Mouse (Mus musculus) midbrain, embryonic 12.5 days (tissue): ENCODE measurements around the gene Zfp423. TPM values are rescaled to one million over a fixed set of nuclear protein-coding genes. Genes with fewer than 3 reads are reported as not detected.

ENCODE experiments used
- ATAC-seq: fragments of 200-750 bp; cut with Nextera tagmentation; 2 replicates; pipeline ENCODE4 v1.8.0; 2017; ENCODE audit warnings: low read depth, moderate TSS enrichment, moderate library complexity; ENCODE audit not compliant: low FRiP score
- H3K27ac ChIP-seq: fragments of 300-500 bp; sonication (generic); replicated peaks from 2 replicates; pipeline ENCODE4 v1.5.1; 2016; ENCODE audit warnings: mild to moderate bottlenecking
- H3K27me3 ChIP-seq: fragments of 300-500 bp; sonication (generic); 2 replicates; pipeline ENCODE4 v1.6.1; 2016; ENCODE audit warnings: mild to moderate bottlenecking
- H3K36me3 ChIP-seq: fragments of 300-500 bp; sonication (generic); 2 replicates; pipeline ENCODE4 v1.6.1; 2016
- H3K4me1 ChIP-seq: fragments of 300-500 bp; sonication (generic); 2 replicates; pipeline ENCODE4 v1.6.1; 2016
- H3K4me2 ChIP-seq: fragments of 300-500 bp; sonication (generic); replicated peaks from 2 replicates; pipeline ENCODE4 v1.6.1; 2016; ENCODE audit warnings: mild to moderate bottlenecking, moderate library complexity
- H3K4me3 ChIP-seq: fragments of 300-500 bp; sonication (generic); 2 replicates; pipeline ENCODE4 v1.5.1; 2016; ENCODE audit warnings: mild to moderate bottlenecking
- H3K9ac ChIP-seq: fragments of 300-500 bp; sonication (generic); replicated peaks from 2 replicates; pipeline ENCODE4 v1.6.1; 2016; ENCODE audit warnings: mild to moderate bottlenecking, moderate library complexity
- H3K9me3 ChIP-seq: fragments of 300-500 bp; sonication (generic); 2 replicates; pipeline ENCODE4 v1.6.1; 2016; ENCODE audit warnings: mild to moderate bottlenecking
- WGBS: fragments of 180-500 bp; shearing (Covaris S2); methylation state at CpG from one replicate; pipeline ENCODE4 v1.1.7; 2016; 5-methylcytosine and 5-hydroxymethylcytosine counted together
- polyA plus RNA-seq: library from polyadenylated mRNA; unstranded; fragments of >200 nt; fragmentation: Nextera tagmentation; extraction: Ambion mirVana; gene quantifications from 2 replicates; pipeline ENCODE4 v1.2.1, GENCODE M21; 2016

Zfp423 gene
- polyA plus RNA-seq, 1 experiment from 2014 or later, result 47.9 TPM

DNA sequence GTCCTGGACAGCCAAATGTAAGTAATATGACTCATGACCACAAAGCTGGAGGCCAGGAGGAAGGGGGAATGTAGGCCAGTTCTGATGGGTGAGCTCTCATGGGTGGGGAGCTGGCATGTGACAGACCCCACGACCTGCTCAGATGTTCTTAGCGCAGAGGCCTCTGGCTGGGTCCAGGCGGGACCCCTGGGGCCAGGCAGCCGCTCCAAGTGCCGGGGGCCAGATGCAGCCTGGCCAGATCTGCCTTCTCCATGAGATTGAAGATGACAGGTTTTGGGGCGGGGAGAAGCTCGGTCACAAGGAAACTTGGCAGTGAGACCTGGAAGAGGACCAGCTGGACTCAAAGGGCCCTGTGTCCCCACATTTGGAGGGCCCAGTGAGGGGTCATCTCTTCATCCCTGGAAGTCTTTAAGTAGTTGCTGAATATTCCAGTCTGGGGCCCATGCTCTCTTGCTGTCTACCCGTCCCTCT, 257.3 kb downstream of the Zfp423 start:
- Histone ChIP-seq H3K27ac (peak overlapping the region; percentile 86), H3K9ac (no peak overlapping the region), H3K27me3 (no peaks in the 10 kb centered on the region), H3K4me1 (peaks cover 48% of the 10 kb centered on the region), H3K4me3 (no peak overlapping the region), H3K36me3 (no peaks in the 10 kb centered on the region), H3K9me3 (no peaks in the 10 kb centered on the region), H3K4me2 (peak overlapping the region; percentile 35; the same call in 1 of the 2 replicates)
- ATAC-seq, result 0 out of 2 replicates have a peak, but pooled peaks have one; percentile 20
- 43% methylated on average over 8 of the region's 8 CpGs for WGBS

- no peak overlapping the region for H3K9ac ChIP-seq
- H3K36me3 ChIP-seq, result no peaks in the 10 kb centered on the region
- H3K4me1 ChIP-seq, result peaks cover 48% of the 10 kb centered on the region
- H3K27me3 ChIP-seq, result no peaks in the 10 kb centered on the region
- no peak for ATAC-seq
- no peaks in the 10 kb centered on the region for H3K9me3 ChIP-seq
- H3K4me2 ChIP-seq, result no peak overlapping the region
- peak overlapping the region; percentile 86 for H3K27ac ChIP-seq
- H3K4me3 ChIP-seq, result no peak overlapping the region
- 79% methylated on average over 4 of the region's 4 CpGs for WGBS
Observed at GRCm38 (mm10) chr8:87701583-87701982, 257.8 kb downstream of the Zfp423 start.

GRCm38 (mm10) chr8:87700321-87700720, 259.1 kb downstream of the Zfp423 start:
- H3K9ac ChIP-seq, result no peak overlapping the region
- H3K36me3 ChIP-seq, result no peaks in the 10 kb centered on the region
- 62% methylated on average over 12 of the region's 12 CpGs for WGBS
- no peak overlapping the region for H3K27ac ChIP-seq
- peaks cover 59% of the 10 kb centered on the region for H3K4me1 ChIP-seq
- H3K4me2 ChIP-seq, result no peak overlapping the region
- no peak overlapping the region for H3K4me3 ChIP-seq
- ATAC-seq, result no peak
- no peaks in the 10 kb centered on the region for H3K9me3 ChIP-seq
- H3K27me3 ChIP-seq, result no peaks in the 10 kb centered on the region

- Histone ChIP-seq H3K9ac (no peak overlapping the region), H3K27me3 (no peaks in the 10 kb centered on the region), H3K4me3 (no peak overlapping the region), H3K9me3 (no peaks in the 10 kb centered on the region), H3K4me2 (no peak overlapping the region), H3K36me3 (no peaks in the 10 kb centered on the region), H3K4me1 (peaks cover 67% of the 10 kb centered on the region), H3K27ac (peak overlapping the region; percentile 1; the same call in 1 of the 2 replicates)
- WGBS, result 44% methylated on average over 9 of the region's 9 CpGs
- ATAC-seq, result no peak
Observed at GRCm38 (mm10) chr8:87697127-87697526, 262.3 kb downstream of the Zfp423 start.

DNA sequence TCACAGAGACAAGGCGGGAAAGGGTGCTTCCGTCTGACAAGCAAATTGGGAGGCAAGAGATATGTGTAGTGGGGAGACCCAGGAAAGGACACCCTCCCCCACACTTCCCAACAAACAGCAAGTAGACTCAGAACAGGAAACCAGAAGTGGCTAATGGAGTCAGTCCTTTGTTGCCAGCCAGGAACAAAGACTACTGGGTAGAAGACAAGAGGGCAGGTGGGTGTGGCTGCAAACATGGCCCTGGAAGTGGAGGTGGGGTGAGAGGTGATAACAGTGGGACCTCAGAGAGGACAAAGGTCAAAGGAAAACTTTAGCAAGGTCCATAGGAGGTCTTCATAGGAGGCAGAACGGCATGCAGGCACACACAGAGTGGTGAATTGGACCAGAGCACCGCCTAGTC, 265.7 kb downstream of the Zfp423 start:
- 74% methylated on average over 4 of the region's 4 CpGs for WGBS
- H3K27ac ChIP-seq, result peak overlapping the region; percentile 46; the same call in 1 of the 2 replicates
- H3K4me3 ChIP-seq, result no peak overlapping the region
- no peaks in the 10 kb centered on the region for H3K27me3 ChIP-seq
- no peak overlapping the region for H3K4me2 ChIP-seq
- H3K36me3 ChIP-seq, result no peaks in the 10 kb centered on the region
- H3K9me3 ChIP-seq, result no peaks in the 10 kb centered on the region
- no peak overlapping the region for H3K9ac ChIP-seq
- H3K4me1 ChIP-seq, result peaks cover 94% of the 10 kb centered on the region
- no peak for ATAC-seq

- Histone ChIP-seq H3K27me3 (no peaks in the 10 kb centered on the region), H3K4me3 (0 out of 2 replicates have a peak overlapping the region, but pooled peaks have one; percentile 2), H3K4me1 (peaks cover 99% of the 10 kb centered on the region), H3K9me3 (no peaks in the 10 kb centered on the region), H3K9ac (peak overlapping the region; percentile 37), H3K36me3 (peaks cover 16% of the 10 kb centered on the region), H3K4me2 (peak overlapping the region; percentile 34), H3K27ac (peak overlapping the region; percentile 92)
- 25% methylated on average over 28 of the region's 28 CpGs for WGBS
- ATAC-seq, result peak; percentile 32
Observed at GRCm38 (mm10) chr8:87690100-87691095, 269.0 kb downstream of the Zfp423 start.

GRCm38 (mm10) chr8:87689192-87689591, 270.2 kb downstream of the Zfp423 start:
- Histone ChIP-seq H3K4me2 (no peak overlapping the region), H3K27me3 (no peaks in the 10 kb centered on the region), H3K36me3 (peaks cover 28% of the 10 kb centered on the region), H3K4me1 (peaks cover 95% of the 10 kb centered on the region), H3K27ac (peak overlapping the region; percentile 92), H3K9me3 (no peaks in the 10 kb centered on the region), H3K9ac (no peak overlapping the region; the same call in 1 of the 2 replicates), H3K4me3 (no peak overlapping the region)
- no peak for ATAC-seq
- WGBS, result 59% methylated on average over 6 of the region's 6 CpGs

- Histone ChIP-seq H3K36me3 (peaks cover 31% of the 10 kb centered on the region), H3K4me1 (peaks cover 87% of the 10 kb centered on the region), H3K9me3 (no peaks in the 10 kb centered on the region), H3K4me2 (no peak overlapping the region), H3K27me3 (no peaks in the 10 kb centered on the region), H3K9ac (no peak overlapping the region), H3K27ac (peak overlapping the region; percentile 92), H3K4me3 (no peak overlapping the region)
- ATAC-seq, result no peak
- WGBS, result 24% methylated on average over 4 of the region's 4 CpGs
Observed at GRCm38 (mm10) chr8:87688348-87688747, 271.0 kb downstream of the Zfp423 start.

DNA sequence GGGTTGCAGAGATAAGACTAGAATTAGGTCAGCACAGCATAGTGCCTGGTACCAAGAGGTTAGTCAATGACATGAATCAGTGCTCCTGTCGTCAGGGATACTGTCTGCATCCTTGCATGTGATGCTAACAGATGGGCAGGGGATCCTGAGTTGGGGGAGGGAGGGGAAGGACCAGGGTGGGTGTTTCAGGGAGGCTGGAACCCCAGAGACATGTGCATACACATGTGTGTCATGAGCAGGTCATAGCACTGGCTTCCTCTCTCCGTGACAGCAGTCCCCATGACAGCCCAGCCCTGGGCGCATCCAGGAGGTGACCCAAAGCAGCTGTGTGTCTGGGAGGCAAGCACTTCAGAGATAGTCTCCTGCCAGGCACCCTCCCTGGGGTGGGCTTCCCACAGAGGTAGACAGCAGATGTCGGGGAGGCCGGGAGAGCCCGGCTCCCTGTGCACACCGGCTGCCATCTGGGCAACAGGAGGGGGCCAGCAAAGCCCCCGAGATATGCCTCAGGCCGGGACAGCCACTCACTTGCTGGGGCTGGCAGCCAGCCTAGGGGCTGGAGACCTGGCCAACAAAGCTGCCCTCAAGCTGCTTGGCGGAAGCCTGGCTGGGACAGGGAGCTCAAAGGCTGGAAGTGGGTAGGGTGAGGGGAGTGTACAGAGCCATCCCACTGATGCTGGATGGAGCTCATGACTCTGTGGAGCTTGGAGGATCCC, 272.3 kb downstream of the Zfp423 start:
- Histone ChIP-seq H3K36me3 (peaks cover 31% of the 10 kb centered on the region), H3K9ac (no peak overlapping the region), H3K27ac (peak overlapping the region; percentile 75), H3K4me2 (no peak overlapping the region), H3K9me3 (no peaks in the 10 kb centered on the region), H3K4me1 (peaks cover 75% of the 10 kb centered on the region), H3K4me3 (no peak overlapping the region), H3K27me3 (no peaks in the 10 kb centered on the region)
- WGBS, result 57% methylated on average over 10 of the region's 10 CpGs
- no peak for ATAC-seq

DNA sequence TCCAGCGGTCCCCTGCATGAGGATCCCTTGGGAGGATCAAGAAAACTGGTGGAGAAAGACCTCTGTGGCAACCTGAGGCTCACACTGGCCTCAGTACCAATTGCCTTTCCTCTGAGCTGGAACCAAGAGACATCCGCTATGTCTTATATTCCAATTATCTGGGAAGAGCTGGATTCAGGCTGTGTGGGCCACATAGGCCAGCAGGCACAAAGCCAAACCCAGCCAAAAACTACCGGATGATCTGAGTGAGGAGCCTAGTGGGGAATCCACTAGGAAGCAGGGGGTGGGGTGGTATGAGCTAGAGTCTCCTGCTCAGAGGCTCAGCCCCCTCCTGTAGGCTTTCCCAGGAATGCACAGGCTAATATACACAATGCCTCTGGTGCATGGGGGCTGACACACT, 273.4 kb downstream of the Zfp423 start:
- Histone ChIP-seq H3K9ac (no peak overlapping the region), H3K4me1 (peaks cover 64% of the 10 kb centered on the region), H3K4me3 (no peak overlapping the region), H3K9me3 (no peaks in the 10 kb centered on the region), H3K36me3 (peaks cover 41% of the 10 kb centered on the region), H3K27me3 (no peaks in the 10 kb centered on the region), H3K27ac (peak overlapping the region; percentile 75), H3K4me2 (no peak overlapping the region)
- 69% methylated on average over 3 of the region's 3 CpGs for WGBS
- ATAC-seq, result no peak

GRCm38 (mm10) chr8:87685392-87685791, 274.0 kb downstream of the Zfp423 start:
- WGBS, result 24% methylated on average over 8 of the region's 8 CpGs
- Histone ChIP-seq H3K36me3 (peaks cover 47% of the 10 kb centered on the region), H3K4me2 (no peak overlapping the region), H3K27me3 (no peaks in the 10 kb centered on the region), H3K27ac (peak overlapping the region; percentile 46), H3K9me3 (no peaks in the 10 kb centered on the region), H3K4me1 (peaks cover 58% of the 10 kb centered on the region), H3K9ac (no peak overlapping the region), H3K4me3 (no peak overlapping the region)
- no peak for ATAC-seq

GRCm38 (mm10) chr8:87682066-87682465, 277.3 kb downstream of the Zfp423 start:
- H3K27me3 ChIP-seq, result no peaks in the 10 kb centered on the region
- no peak overlapping the region for H3K27ac ChIP-seq
- 83% methylated on average over 3 of the region's 3 CpGs for WGBS
- H3K4me3 ChIP-seq, result no peak overlapping the region
- H3K4me1 ChIP-seq, result peaks cover 30% of the 10 kb centered on the region
- peaks cover 56% of the 10 kb centered on the region for H3K36me3 ChIP-seq
- H3K4me2 ChIP-seq, result no peak overlapping the region
- no peak for ATAC-seq
- H3K9ac ChIP-seq, result no peak overlapping the region
- H3K9me3 ChIP-seq, result no peaks in the 10 kb centered on the region
